In genomic region chr5:136473337-136473736, GRCm38 (mm10) we compare ENCODE assay signal across 9 mouse cellular contexts.
DNase-seq lines count a peak whose midpoint lies in the region; ATAC-seq and TF ChIP-seq lines count a peak whose summit lies in the region.
"Had no signal": no experiment of that assay in that cellular context is flagged by ENCODE, and none has a peak within 500 bp of the region (broad histone marks: within the 10 kb centered on the region; RNA-seq: fewer than 3 reads in every experiment).

No protein-coding gene starts in this region.

- WGBS in lung, embryonic 14.5 days: 18% methylated on average over 6 of the region's 6 CpGs
- 36% methylated on average over 6 of the region's 6 CpGs for WGBS in stomach, embryonic 15.5 days

- ATAC-seq in lung, embryonic 14.5 days (ENCODE audit: insufficient read depth): peak; percentile 72
- ATAC-seq in stomach, embryonic 15.5 days (ENCODE audit: insufficient read depth, low FRiP score, low read depth): no peak

- peaks cover 17% of the 10 kb centered on the region; the same call in 1 of the 2 replicates for H3K4me1 ChIP-seq in lung, embryonic 14.5 days (ENCODE audit: insufficient read depth)
- H3K4me1 ChIP-seq in stomach, embryonic 15.5 days: peaks cover 16% of the 10 kb centered on the region

- TF ChIP-seq CTCF in lung, embryonic 14.5 days (IDR thresholded peaks at IDR 0.05; ENCODE audit: low read depth): no peak

- H3K27ac ChIP-seq in lung, embryonic 14.5 days (ENCODE audit: low read depth): peak overlapping the region; percentile 58
- peak overlapping the region; percentile 77 for H3K27ac ChIP-seq in stomach, embryonic 15.5 days
- H3K27ac ChIP-seq: liver, embryonic 14.5 days had no signal

- H3K27me3 ChIP-seq in lung, embryonic 14.5 days (ENCODE audit: insufficient read depth, low read length): no peaks in the 10 kb centered on the region
- H3K27me3 ChIP-seq in stomach, embryonic 15.5 days (replicated peaks): no peaks in the 10 kb centered on the region

- no peak overlapping the region for H3K9ac ChIP-seq in lung, embryonic 14.5 days
- no peak overlapping the region for H3K9ac ChIP-seq in stomach, embryonic 15.5 days
- H3K9ac ChIP-seq: liver, embryonic 14.5 days had no signal

- peak; percentile 41 for DNase-seq in embryo, embryonic 11 days
- no peak for DNase-seq in embryo, embryonic 10.5 days (ENCODE audit: low spot score)
- peak; percentile 55 for DNase-seq in lung, embryonic 14.5 days
- DNase-seq in lung, adult 18-20 months: no peak
- peak; percentile 75 to 76 for DNase-seq in kidney, adult 8-10 months
- DNase-seq in gastrocnemius, postnatal 10 days: no peak
- DNase-seq in spleen, adult 18-20 months: no peak

- no peaks in the 10 kb centered on the region for H3K9me3 ChIP-seq in lung, embryonic 14.5 days (ENCODE audit: low read depth, low read length)
- no peaks in the 10 kb centered on the region for H3K9me3 ChIP-seq in stomach, embryonic 15.5 days

- no peak overlapping the region for H3K4me3 ChIP-seq in lung, embryonic 14.5 days (ENCODE audit: low read depth, low read length)
- H3K4me3 ChIP-seq in stomach, embryonic 15.5 days (replicated peaks): no peak overlapping the region

- H3K36me3 ChIP-seq in lung, embryonic 14.5 days (ENCODE audit: insufficient read depth): 0 out of 2 replicates have a peak, but pooled peaks cover 8% of the 10 kb centered on the region
- H3K36me3 ChIP-seq in stomach, embryonic 15.5 days: no peaks in the 10 kb centered on the region

- 0 out of 2 replicates have a peak overlapping the region, but pooled peaks have one; percentile 1 for H3K4me2 ChIP-seq in lung, embryonic 14.5 days
- no peak overlapping the region for H3K4me2 ChIP-seq in stomach, embryonic 15.5 days

Comparison
In these comparisons a context has a peak if more than half of its experiments do, and no peak if none do; other contexts are left out.
1. DNase-seq: peak in embryo, embryonic 11 days (single experiment), lung, embryonic 14.5 days (single experiment) and kidney, adult 8-10 months (2 of 2); none in embryo, embryonic 10.5 days (single experiment), lung, adult 18-20 months (0 of 2), gastrocnemius, postnatal 10 days (single experiment) and spleen, adult 18-20 months (0 of 2).